Mouse (Mus musculus) heart, adult 2 months (tissue): ENCODE data around the gene Epo. TPM values are rescaled to one million over a fixed set of nuclear protein-coding genes. Genes with fewer than 3 reads are reported as not detected.

Experiments used
- DNase-seq, 2 experiments: peaks; one replicate each; pipeline ENCODE4 v3.0.0; 2021
- H3K27ac ChIP-seq: fragments of 200-600 bp; 2 replicates; pipeline ENCODE4 v1.8.1; 2022
- H3K27me3 ChIP-seq: fragments of 200-500 bp; 2 replicates; pipeline ENCODE4 v1.6.1; 2012; ENCODE audit warnings: mild to moderate bottlenecking, low read length, inconsistent platforms, mixed read lengths; ENCODE audit not compliant: control insufficient read depth, insufficient read depth
- H3K36me3 ChIP-seq: fragments of 200-500 bp; 2 replicates; pipeline ENCODE4 v1.6.1; 2012; ENCODE audit warnings: low read length, inconsistent platforms; ENCODE audit not compliant: control insufficient read depth, insufficient read depth
- H3K4me1 ChIP-seq: fragments of 200-500 bp; 2 replicates; pipeline ENCODE4 v1.6.1; 2011; ENCODE audit warnings: low read length; ENCODE audit not compliant: control insufficient read depth, insufficient read depth
- H3K4me3 ChIP-seq: fragments of 200-600 bp; 2 replicates; pipeline ENCODE4 v1.8.1; 2022
- H3K79me2 ChIP-seq: fragments of 200-500 bp; replicated peaks from 2 replicates; pipeline ENCODE4 v1.6.1; 2012; ENCODE audit warnings: mild to moderate bottlenecking, inconsistent platforms, low read length, moderate library complexity, mixed read lengths; ENCODE audit not compliant: control insufficient read depth, insufficient read depth
- H3K9ac ChIP-seq: fragments of 200-500 bp; 2 replicates; pipeline ENCODE4 v1.6.1; 2012; ENCODE audit warnings: low read depth, mild to moderate bottlenecking, control low read depth, inconsistent platforms, low read length, mixed read lengths
- CTCF ChIP-seq: fragments of 200-600 bp; IDR thresholded peaks from 2 replicates; pipeline ENCODE4 v1.8.1; 2022; ENCODE audit warnings: antibody characterized with exemption, mild to moderate bottlenecking, moderate library complexity
- EP300 ChIP-seq: fragments of 200-500 bp; IDR thresholded peaks from 2 replicates; pipeline ENCODE4 v1.6.1; 2011; ENCODE audit warnings: low read depth, low read length, control low read depth; ENCODE audit not compliant: insufficient read depth
- POLR2A ChIP-seq: fragments of 200-500 bp; IDR thresholded peaks from 2 replicates; pipeline ENCODE4 v1.6.1; 2011; ENCODE audit warnings: mild to moderate bottlenecking, low read depth, low read length, control low read depth; ENCODE audit not compliant: insufficient read depth
- WGBS: fragments of 180-500 bp; shearing (Covaris S2); methylation state at CpG from one replicate; pipeline ENCODE4 v1.1.7; 2018; 5-methylcytosine and 5-hydroxymethylcytosine counted together
- intact Hi-C: fragments of 180-260 bp; cut with DNase I; formaldehyde crosslinking; loops from one replicate; pipeline ENCODE4 v1.15.1; 2025
- polyA plus RNA-seq: library from polyadenylated mRNA; depleted of rRNA; stranded (reverse); fragments of >200 nt; gene quantifications from 2 replicates; pipeline ENCODE4 v1.2.3, GENCODE M21; 2012
- total RNA-seq, 2 experiments: library from RNA; stranded (reverse); gene quantifications; 2 replicates each; pipeline ENCODE4 v1.2.3; 2021

The Epo gene
- total and polyA plus RNA-seq, 3 experiments = not detected

GRCm38 (mm10) chr5:137530588-137531413 is 2.2 kb downstream of the Epo start:
- Histone ChIP-seq H3K27ac (peak overlapping the region; percentile 100), H3K36me3 (no peaks in the 10 kb centered on the region), H3K9ac (peak overlapping the region; percentile 86), H3K4me1 (peaks cover 2% of the 10 kb centered on the region; the same call in 1 of the 2 replicates), H3K4me3 (peak overlapping the region; percentile 72), H3K27me3 (no peaks in the 10 kb centered on the region), H3K79me2 (peaks cover 5% of the 10 kb centered on the region; the same call in 1 of the 2 replicates)
- peak; percentile 82 to 86 for DNase-seq
- 1% methylated on average over 46 of the region's 46 CpGs for WGBS
- intact Hi-C loops = loop anchor here (1.0 to 5.0 kb wide), 3 partner anchors 20 to 216 kb away; partner anchors contain the start of genes Pop7 and Tsc22d4
- TF ChIP-seq POLR2A = no peak; the same call in 1 of the 2 replicates
- TF ChIP-seq EP300 = 0 out of 2 replicates have a peak, but pooled peaks have one; percentile 41

DNA sequence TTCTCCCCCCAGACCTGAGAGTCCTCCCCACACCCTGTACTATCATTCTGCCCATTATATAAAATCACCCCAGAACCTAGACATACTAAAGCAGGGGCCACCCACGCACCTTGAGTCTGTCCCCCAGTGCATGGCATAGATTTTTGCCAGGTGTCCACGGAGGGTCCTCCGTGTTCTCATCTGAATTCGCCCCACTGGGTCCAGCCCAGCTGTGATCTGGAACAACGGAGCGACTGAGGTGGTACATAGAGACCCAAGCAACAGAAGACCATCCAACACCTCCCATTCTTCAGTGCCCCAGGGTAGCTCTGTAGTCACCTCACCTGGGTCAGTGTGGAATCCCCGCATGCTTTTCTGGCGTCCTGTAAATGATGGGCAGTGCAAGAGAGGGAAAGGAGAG is 3.0 kb downstream of the Epo start:
- peaks cover 2% of the 10 kb centered on the region; the same call in 1 of the 2 replicates for H3K4me1 ChIP-seq
- no peaks in the 10 kb centered on the region for H3K27me3 ChIP-seq
- no peaks in the 10 kb centered on the region for H3K36me3 ChIP-seq
- TF ChIP-seq EP300 (no peak), POLR2A (no peak), CTCF (no peak)
- H3K9ac ChIP-seq = peak overlapping the region; percentile 1
- peak overlapping the region; percentile 72 for H3K4me3 ChIP-seq
- peaks cover 5% of the 10 kb centered on the region; the same call in 1 of the 2 replicates for H3K79me2 ChIP-seq
- DNase-seq = no peak
- WGBS = 66% methylated on average over 8 of the region's 8 CpGs
- intact Hi-C loops = loop anchor here (1.0 to 5.0 kb wide), 2 partner anchors 28 to 217 kb away; partner anchors contain the start of genes Pop7 and Tsc22d4
- H3K27ac ChIP-seq = peak overlapping the region; percentile 100

DNA sequence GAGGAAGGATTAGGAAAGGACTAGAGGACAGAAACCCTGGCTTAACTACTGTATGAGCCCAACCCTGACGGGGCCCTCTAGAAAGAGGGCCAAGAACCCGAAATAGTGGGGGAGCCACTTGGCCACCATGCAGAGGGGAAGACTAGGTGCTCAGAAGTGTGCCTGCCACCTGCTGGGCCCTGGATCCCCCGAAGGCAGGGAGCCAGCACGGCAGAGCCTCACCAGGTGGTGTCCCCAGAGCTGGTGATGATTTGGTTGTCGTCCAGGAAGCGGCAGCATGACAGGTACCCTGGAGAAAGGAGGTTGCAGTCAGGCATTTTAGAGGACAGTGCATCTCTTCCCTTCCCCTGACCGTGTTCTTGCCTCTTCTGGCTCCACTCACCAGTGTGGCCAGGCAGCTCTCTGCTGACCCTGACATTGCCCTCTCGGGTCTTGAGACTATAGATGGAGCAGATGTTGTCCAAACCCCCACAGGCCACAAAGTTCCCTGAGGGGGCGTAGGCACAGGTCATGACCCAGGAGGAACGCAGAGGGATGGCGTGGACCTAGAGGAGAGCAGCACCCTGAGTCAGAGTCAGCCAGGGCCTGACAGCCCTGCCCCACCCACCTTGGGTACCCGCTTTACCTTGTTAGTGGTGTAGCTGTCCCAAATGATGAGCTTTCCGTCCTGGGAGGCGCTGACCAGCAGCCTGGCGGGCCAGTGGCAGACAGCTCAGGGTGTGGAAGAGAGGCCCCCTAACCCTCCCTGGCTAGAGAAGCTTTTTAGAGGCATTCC is 3.6 kb downstream of the Epo start:
- no peak overlapping the region for H3K27ac ChIP-seq
- peaks cover 2% of the 10 kb centered on the region; the same call in 1 of the 2 replicates for H3K4me1 ChIP-seq
- DNase-seq = peak in 1 of 2 experiments; percentile 33
- H3K4me3 ChIP-seq = no peak overlapping the region
- intact Hi-C loops = no loop called here
- H3K79me2 ChIP-seq = peaks cover 5% of the 10 kb centered on the region; the same call in 1 of the 2 replicates
- TF ChIP-seq CTCF = no peak
- no peak for TF ChIP-seq POLR2A
- no peak for TF ChIP-seq EP300
- no peaks in the 10 kb centered on the region for H3K36me3 ChIP-seq
- no peaks in the 10 kb centered on the region for H3K27me3 ChIP-seq
- WGBS = 73% methylated on average over 15 of the region's 15 CpGs
- no peak overlapping the region for H3K9ac ChIP-seq

DNA sequence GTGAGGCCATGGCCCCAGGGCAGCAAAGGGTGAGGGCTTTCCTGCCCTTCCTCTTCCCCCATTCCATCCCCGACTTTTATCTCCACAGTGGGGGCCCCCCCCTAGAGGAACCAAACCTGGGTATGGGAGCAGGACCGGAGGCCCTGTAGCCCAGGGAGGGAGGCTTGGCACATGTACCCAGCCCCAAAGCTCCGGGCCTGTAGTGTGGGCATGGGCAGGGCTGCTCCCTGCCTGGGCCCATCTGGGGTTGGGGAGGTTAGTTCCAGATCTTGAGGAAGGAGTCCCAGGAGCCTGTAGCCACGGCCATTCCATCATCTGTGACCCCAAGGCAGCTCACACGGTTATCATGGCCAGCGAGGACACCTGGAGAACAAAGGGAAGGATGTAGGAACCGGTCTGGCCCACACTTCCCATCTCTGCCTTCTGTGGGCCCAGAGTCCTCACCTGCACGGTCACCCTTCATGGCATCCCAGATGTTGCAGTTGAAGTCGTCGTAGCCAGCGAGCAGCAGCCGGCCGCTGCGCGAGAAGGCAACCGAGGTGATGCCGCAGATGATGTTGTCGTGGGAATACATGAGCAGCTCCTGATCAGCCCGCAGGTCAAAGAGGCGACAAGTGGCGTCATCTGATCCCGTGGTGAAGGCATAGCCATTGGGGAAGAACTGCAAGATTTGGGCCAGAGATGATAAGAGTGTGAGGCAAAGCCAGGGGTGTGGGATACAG is 4.6 kb downstream of the Epo start:
- no peaks in the 10 kb centered on the region for H3K36me3 ChIP-seq
- WGBS = 70% methylated on average over 22 of the region's 22 CpGs
- intact Hi-C loops = no loop called here
- peak in 1 of 2 experiments; percentile 32 for DNase-seq
- TF ChIP-seq EP300 (no peak), POLR2A (no peak), CTCF (no peak)
- no peaks in the 10 kb centered on the region for H3K27me3 ChIP-seq
- H3K4me1 ChIP-seq = peaks cover 2% of the 10 kb centered on the region; the same call in 1 of the 2 replicates
- no peak overlapping the region for H3K27ac ChIP-seq
- peaks cover 5% of the 10 kb centered on the region; the same call in 1 of the 2 replicates for H3K79me2 ChIP-seq
- no peak overlapping the region for H3K4me3 ChIP-seq
- H3K9ac ChIP-seq = no peak overlapping the region

DNA sequence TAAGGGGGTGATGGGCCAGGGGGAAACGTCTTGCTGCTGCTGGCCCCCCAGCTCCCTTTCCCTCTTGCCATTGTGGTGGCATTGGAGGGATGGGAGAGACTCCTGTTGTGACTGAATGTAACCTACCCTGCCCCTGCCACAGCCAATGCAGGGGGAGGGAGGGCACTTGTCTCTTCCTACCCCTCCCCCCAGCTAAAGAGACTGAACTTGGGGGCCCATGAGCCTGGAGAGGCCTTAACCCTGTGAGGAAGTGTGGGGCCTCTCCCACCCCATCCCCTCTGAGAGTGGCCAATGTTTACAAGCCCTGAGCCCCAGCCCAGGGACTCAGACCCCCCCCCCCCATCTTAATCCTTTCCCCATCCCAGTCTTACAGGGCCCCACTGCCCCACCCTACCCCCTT is 5.6 kb downstream of the Epo start:
- Histone ChIP-seq H3K27me3 (no peaks in the 10 kb centered on the region), H3K36me3 (no peaks in the 10 kb centered on the region), H3K79me2 (peaks cover 5% of the 10 kb centered on the region; the same call in 1 of the 2 replicates), H3K4me3 (no peak overlapping the region), H3K27ac (no peak overlapping the region), H3K9ac (no peak overlapping the region), H3K4me1 (peaks cover 2% of the 10 kb centered on the region; the same call in 1 of the 2 replicates)
- WGBS = 64% methylated on average over 1 of the region's 1 CpGs
- intact Hi-C loops = no loop called here
- DNase-seq = peak in 1 of 2 experiments; percentile 27
- TF ChIP-seq CTCF (no peak), POLR2A (0 out of 2 replicates have a peak, but pooled peaks have one; percentile 9), EP300 (no peak)
